Mouse (Mus musculus) lung, postnatal 0 days (tissue): ENCODE data around the gene Il13.

ENCODE experiments used
- CTCF ChIP-seq: IDR thresholded peaks from 2 replicates; pipeline ENCODE4 v1.5.1; 2016; ENCODE audit warnings: antibody characterized with exemption, mild to moderate bottlenecking
- EP300 ChIP-seq: IDR thresholded peaks from 2 replicates; pipeline ENCODE4 v1.6.1; 2016; ENCODE audit warnings: antibody characterized with exemption, mild to moderate bottlenecking, control low read depth

DNA sequence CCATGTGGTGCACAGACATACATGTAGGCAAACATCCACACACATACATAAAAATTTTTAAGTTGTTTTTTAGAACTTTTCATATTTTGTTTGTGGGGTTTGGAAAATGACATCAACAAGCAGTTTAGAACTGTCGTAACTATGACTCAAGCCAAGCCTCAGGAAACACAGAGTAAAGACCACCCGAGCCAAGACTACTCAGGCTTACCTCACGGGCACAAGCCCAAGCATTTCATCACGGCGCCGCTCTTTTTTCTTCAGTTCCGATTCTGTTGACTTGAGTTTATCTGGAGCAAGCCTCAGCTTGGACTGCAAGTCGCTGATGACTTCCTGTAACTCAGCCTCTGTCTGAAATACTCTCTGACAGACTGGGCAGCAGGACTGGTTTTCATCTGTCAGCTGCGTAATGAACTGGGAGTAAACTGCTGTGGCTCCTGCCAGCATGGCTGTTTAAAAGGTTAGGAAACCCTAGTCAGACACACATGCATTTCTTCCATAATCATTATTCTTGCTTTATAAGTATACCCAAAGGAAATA is 48.6 kb upstream of the Il13 start:
- TF ChIP-seq CTCF, result no peak
- TF ChIP-seq EP300, result no peak; the same call in 1 of the 2 replicates
